Mouse (Mus musculus): ENCODE data around the gene Adarb1. TPM values are rescaled to one million over a fixed set of nuclear protein-coding genes. Genes with fewer than 3 reads are reported as not detected.
A peak's percentile ranks its signal among the peaks of the same experiment; 100 is the strongest.
"Not testable (repeated sequence)": the region's sequence is repeated elsewhere in the genome, so short reads cannot be mapped to it uniquely, and the experiment has no call there.

The Adarb1 gene
- polyA plus RNA-seq, 2 experiments from 2014 or later: 0.71 to 1.0 TPM

- no peak for ATAC-seq
These were observed 109.1 kb downstream of the Adarb1 start for GRCm38 (mm10) chr10:77308978-77309377.

- no peak for ATAC-seq
These were observed 112.3 kb downstream of the Adarb1 start for GRCm38 (mm10) chr10:77305766-77306165.

- no peak for ATAC-seq
These were observed 113.1 kb downstream of the Adarb1 start for GRCm38 (mm10) chr10:77304840-77305533.

- no peak for ATAC-seq
These were observed 113.7 kb downstream of the Adarb1 start for GRCm38 (mm10) chr10:77304362-77304761.

- no peak for ATAC-seq
These were observed 117.2 kb downstream of the Adarb1 start for GRCm38 (mm10) chr10:77300934-77301297.

GRCm38 (mm10) chr10:77300237-77300933 lies 117.7 kb downstream of the Adarb1 start:
- ATAC-seq: no peak

GRCm38 (mm10) chr10:77299194-77299593 lies 118.9 kb downstream of the Adarb1 start:
- ATAC-seq: no peak

- no peak for ATAC-seq
These were observed 119.4 kb downstream of the Adarb1 start for GRCm38 (mm10) chr10:77298621-77299020.

- no peak for ATAC-seq
These were observed 123.4 kb downstream of the Adarb1 start for GRCm38 (mm10) chr10:77294691-77295090.

- ATAC-seq: no peak
These were observed 127.3 kb downstream of the Adarb1 start for GRCm38 (mm10) chr10:77290624-77291366.

GRCm38 (mm10) chr10:77289559-77289958 lies 128.5 kb downstream of the Adarb1 start:
- no peak for ATAC-seq

GRCm38 (mm10) chr10:77288639-77289195 lies 129.4 kb downstream of the Adarb1 start:
- ATAC-seq: no peak

GRCm38 (mm10) chr10:77287626-77288025 lies 130.4 kb downstream of the Adarb1 start:
- no peak for ATAC-seq

- no peak for ATAC-seq
These were observed 133.2 kb downstream of the Adarb1 start for GRCm38 (mm10) chr10:77284832-77285231.

GRCm38 (mm10) chr10:77282822-77283221 lies 135.2 kb downstream of the Adarb1 start:
- no peak for ATAC-seq

GRCm38 (mm10) chr10:77282085-77282484 lies 136.0 kb downstream of the Adarb1 start:
- ATAC-seq: not testable (repeated sequence)

GRCm38 (mm10) chr10:77273798-77274197 lies 144.3 kb downstream of the Adarb1 start:
- no peak for ATAC-seq

GRCm38 (mm10) chr10:77272980-77273730 lies 144.9 kb downstream of the Adarb1 start:
- ATAC-seq: peak; percentile 71

- ATAC-seq: no peak
These were observed 148.9 kb downstream of the Adarb1 start for GRCm38 (mm10) chr10:77269129-77269528.

GRCm38 (mm10) chr10:77267027-77267426 lies 151.0 kb downstream of the Adarb1 start:
- ATAC-seq: no peak

- no peak for ATAC-seq
These were observed 151.8 kb downstream of the Adarb1 start for GRCm38 (mm10) chr10:77266281-77266680.

- no peak for ATAC-seq
These were observed 157.7 kb downstream of the Adarb1 start for GRCm38 (mm10) chr10:77260166-77260875.

Data from activated CD4-positive, CD25-positive, alpha-beta regulatory T cell, adult 4 months (primary cell).